Mouse (Mus musculus) heart, embryonic 14.5 days (tissue): ENCODE data around the gene Ginm1. TPM values are rescaled to one million over a fixed set of nuclear protein-coding genes. Genes with fewer than 3 reads are reported as not detected.

Experiments
- ATAC-seq: fragments of 200-750 bp; cut with Nextera tagmentation; 2 replicates; pipeline ENCODE4 v1.8.0; 2017; ENCODE audit warnings: low read depth, moderate TSS enrichment; ENCODE audit not compliant: insufficient number of reproducible peaks, insufficient read depth, low FRiP score
- H3K27ac ChIP-seq, 2 experiments: fragments of 200-500 bp in 1 of 2; fragments of 300-500 bp in 1 of 2; sonication (generic) in 1 of 2; replicated peaks in 1 of 2; 2 replicates each; pipeline ENCODE4 v1.5.1; 2012 to 2014; ENCODE audit warnings: low read depth in 2 of 2, low read length in 2 of 2, control low read depth in 1 of 2, mild to moderate bottlenecking in 1 of 2, mixed read lengths in 1 of 2; ENCODE audit not compliant: control insufficient read depth in 1 of 2, insufficient read depth in 1 of 2
- H3K27me3 ChIP-seq: fragments of 300-500 bp; sonication (generic); 2 replicates; pipeline ENCODE4 v1.6.1; 2014; ENCODE audit warnings: mild to moderate bottlenecking, low read length, control low read depth; ENCODE audit not compliant: control insufficient read depth, insufficient read depth
- H3K36me3 ChIP-seq: fragments of 300-500 bp; sonication (generic); 2 replicates; pipeline ENCODE4 v1.6.1; 2014; ENCODE audit warnings: mild to moderate bottlenecking, control low read depth, low read length, mixed read lengths; ENCODE audit not compliant: control insufficient read depth, insufficient read depth
- H3K4me1 ChIP-seq, 2 experiments: fragments of 200-500 bp in 1 of 2; fragments of 300-500 bp in 1 of 2; sonication (generic) in 1 of 2; 2 replicates each; pipeline ENCODE4 v1.6.1; 2012 to 2014; ENCODE audit warnings: low read length in 2 of 2, control low read depth in 1 of 2, mixed read lengths in 1 of 2; ENCODE audit not compliant: control insufficient read depth in 2 of 2, insufficient read depth in 2 of 2
- H3K4me2 ChIP-seq: fragments of 300-500 bp; sonication (generic); 2 replicates; pipeline ENCODE4 v1.6.1; 2014; ENCODE audit warnings: mild to moderate bottlenecking, low read length
- H3K4me3 ChIP-seq, 2 experiments: fragments of 200-500 bp in 1 of 2; fragments of 300-500 bp in 1 of 2; sonication (generic) in 1 of 2; 2 replicates each; pipeline ENCODE4 v1.5.1; 2012 to 2014; ENCODE audit warnings: low read length in 2 of 2, mild to moderate bottlenecking in 2 of 2, control low read depth in 1 of 2, low read depth in 1 of 2, moderate library complexity in 1 of 2; ENCODE audit not compliant: control insufficient read depth in 1 of 2, insufficient read depth in 1 of 2
- H3K9ac ChIP-seq: fragments of 300-500 bp; sonication (generic); 2 replicates; pipeline ENCODE4 v1.6.1; 2014; ENCODE audit warnings: mild to moderate bottlenecking, low read length
- H3K9me3 ChIP-seq: fragments of 300-500 bp; sonication (generic); 2 replicates; pipeline ENCODE4 v1.6.1; 2016; ENCODE audit warnings: low read length, control low read depth; ENCODE audit not compliant: control insufficient read depth
- WGBS: fragments of 180-500 bp; shearing (Covaris S2); extraction: QIAGEN DNeasy Blood & Tissue Kit; methylation state at CpG from one replicate; pipeline ENCODE4 v1.1.7; 2014; 5-methylcytosine and 5-hydroxymethylcytosine counted together
- polyA plus RNA-seq: library from polyadenylated mRNA; unstranded; fragments of >200 nt; fragmentation: Nextera tagmentation; extraction: Ambion mirVana; gene quantifications from 2 replicates; pipeline ENCODE4 v1.2.1, GENCODE M21; 2014

Gene Ginm1
- polyA plus RNA-seq, 1 experiment from 2014 or later = 89.8 TPM

- H3K36me3 ChIP-seq = no peaks in the 10 kb centered on the region
- peaks cover 13 to 20% of the 10 kb centered on the region in 2 experiments for H3K4me1 ChIP-seq
- no peak overlapping the region for H3K4me2 ChIP-seq
- no peak overlapping the region for H3K9ac ChIP-seq
- ATAC-seq = no peak
- H3K9me3 ChIP-seq = no peaks in the 10 kb centered on the region
- no peak overlapping the region for H3K4me3 ChIP-seq
- 85% methylated on average over 8 of the region's 8 CpGs for WGBS
- 0 out of 2 replicates have a peak, but pooled peaks cover 3% of the 10 kb centered on the region for H3K27me3 ChIP-seq
- H3K27ac ChIP-seq = no peak overlapping the region
These were observed 44.8 kb upstream of the Ginm1 start for GRCm38 (mm10) chr10:7837446-7837845.

GRCm38 (mm10) chr10:7836902-7837301 is 44.3 kb upstream of the Ginm1 start:
- H3K36me3 ChIP-seq = no peaks in the 10 kb centered on the region
- WGBS = 62% methylated on average over 2 of the region's 2 CpGs
- H3K27me3 ChIP-seq = 0 out of 2 replicates have a peak, but pooled peaks cover 3% of the 10 kb centered on the region
- H3K9me3 ChIP-seq = no peaks in the 10 kb centered on the region
- no peak overlapping the region for H3K4me2 ChIP-seq
- H3K4me3 ChIP-seq = no peak overlapping the region
- H3K4me1 ChIP-seq = peaks cover 15 to 22% of the 10 kb centered on the region in 2 experiments
- H3K27ac ChIP-seq = no peak overlapping the region
- no peak for ATAC-seq
- no peak overlapping the region for H3K9ac ChIP-seq

GRCm38 (mm10) chr10:7834671-7835225 is 42.1 kb upstream of the Ginm1 start:
- no peak overlapping the region for H3K4me3 ChIP-seq
- peaks cover 9 to 13% of the 10 kb centered on the region in 2 experiments; a peak in 3 of 4 replicates for H3K4me1 ChIP-seq
- H3K27me3 ChIP-seq = 0 out of 2 replicates have a peak, but pooled peaks cover 3% of the 10 kb centered on the region
- no peak overlapping the region for H3K4me2 ChIP-seq
- no peak for ATAC-seq
- H3K9ac ChIP-seq = no peak overlapping the region
- 60% methylated on average over 10 of the region's 10 CpGs for WGBS
- no peaks in the 10 kb centered on the region for H3K9me3 ChIP-seq
- H3K36me3 ChIP-seq = no peaks in the 10 kb centered on the region
- no peak overlapping the region for H3K27ac ChIP-seq

GRCm38 (mm10) chr10:7833377-7834165 is 40.9 kb upstream of the Ginm1 start:
- no peak for ATAC-seq
- Histone ChIP-seq H3K27me3 (0 out of 2 replicates have a peak, but pooled peaks cover 3% of the 10 kb centered on the region), H3K9me3 (no peaks in the 10 kb centered on the region), H3K36me3 (no peaks in the 10 kb centered on the region), H3K4me3 (no peak overlapping the region), H3K9ac (no peak overlapping the region), H3K4me1 (peaks cover 9 to 13% of the 10 kb centered on the region in 2 experiments; a peak in 3 of 4 replicates), H3K4me2 (no peak overlapping the region), H3K27ac (no peak overlapping the region)
- WGBS = 72% methylated on average over 9 of the region's 9 CpGs

GRCm38 (mm10) chr10:7832171-7832676 is 39.6 kb upstream of the Ginm1 start, which contains the start of gene Zc3h12d:
Gene Zc3h12d (plus strand): TSS chr10:7832470.
- Histone ChIP-seq H3K27ac (no peak within 1 kb of the TSS), H3K4me2 (peak within 1 kb of the TSS; percentile 74), H3K4me3 (peak within 1 kb of the TSS; percentile 30 to 32), H3K4me1 (peaks cover 9 to 13% of the 10 kb centered on the region in 2 experiments; a peak in 3 of 4 replicates), H3K27me3 (0 out of 2 replicates have a peak, but pooled peaks cover 3% of the 10 kb centered on the region), H3K9ac (peak within 1 kb of the TSS; percentile 69), H3K36me3 (no peaks in the 10 kb centered on the region), H3K9me3 (no peaks in the 10 kb centered on the region)
- peak; percentile 32; the same call in 1 of the 2 replicates for ATAC-seq
- WGBS = 3% methylated on average over 15 of the region's 15 CpGs

- H3K27ac ChIP-seq = no peak overlapping the region
- ATAC-seq = no peak
- WGBS = 88% methylated on average over 9 of the region's 9 CpGs
These were observed 33.5 kb upstream of the Ginm1 start for GRCm38 (mm10) chr10:7826106-7826505.

GRCm38 (mm10) chr10:7825281-7825665 is 32.6 kb upstream of the Ginm1 start:
- no peak overlapping the region for H3K4me2 ChIP-seq
- H3K4me1 ChIP-seq = no peaks in the 10 kb centered on the region
- no peaks in the 10 kb centered on the region for H3K9me3 ChIP-seq
- peaks cover 40% of the 10 kb centered on the region for H3K36me3 ChIP-seq
- H3K27me3 ChIP-seq = no peaks in the 10 kb centered on the region
- H3K27ac ChIP-seq = no peak overlapping the region
- H3K4me3 ChIP-seq = no peak overlapping the region
- WGBS = 91% methylated on average over 4 of the region's 4 CpGs
- H3K9ac ChIP-seq = no peak overlapping the region
- ATAC-seq = no peak

More at GRCm38 (mm10) chr10:7826106-7826505, 33.5 kb upstream of the Ginm1 start:
- Histone ChIP-seq H3K4me3 (no peak overlapping the region), H3K4me1 (no peaks in the 10 kb centered on the region), H3K36me3 (peaks cover 35% of the 10 kb centered on the region), H3K9me3 (no peaks in the 10 kb centered on the region), H3K4me2 (no peak overlapping the region), H3K27me3 (no peaks in the 10 kb centered on the region), H3K9ac (no peak overlapping the region)
